Mouse (Mus musculus) heart, embryonic 12.5 days (tissue): ENCODE data around the gene C1ql4. TPM values are rescaled to one million over a fixed set of nuclear protein-coding genes. Genes with fewer than 3 reads are reported as not detected.

Experiments used
- ATAC-seq: fragments of 200-750 bp; cut with Nextera tagmentation; 2 replicates; pipeline ENCODE4 v1.8.0; 2017; ENCODE audit warnings: moderate TSS enrichment, moderate library complexity; ENCODE audit not compliant: insufficient number of reproducible peaks, low FRiP score
- H3K27ac ChIP-seq: fragments of 300-500 bp; sonication (generic); 2 replicates; pipeline ENCODE4 v1.5.1; 2016; ENCODE audit warnings: mild to moderate bottlenecking, moderate library complexity; ENCODE audit not compliant: poor library complexity, severe bottlenecking
- H3K27me3 ChIP-seq: fragments of 300-500 bp; sonication (generic); replicated peaks from 2 replicates; pipeline ENCODE4 v1.6.1; 2016; ENCODE audit warnings: mild to moderate bottlenecking, moderate library complexity
- H3K36me3 ChIP-seq: fragments of 300-500 bp; sonication (generic); 2 replicates; pipeline ENCODE4 v1.6.1; 2016; ENCODE audit warnings: mild to moderate bottlenecking, moderate library complexity
- H3K4me1 ChIP-seq: fragments of 300-500 bp; sonication (generic); replicated peaks from 2 replicates; pipeline ENCODE4 v1.6.1; 2016; ENCODE audit warnings: mild to moderate bottlenecking
- H3K4me2 ChIP-seq: fragments of 300-500 bp; sonication (generic); 2 replicates; pipeline ENCODE4 v1.6.1; 2016; ENCODE audit warnings: mild to moderate bottlenecking, moderate library complexity
- H3K4me3 ChIP-seq: fragments of 300-500 bp; sonication (generic); 2 replicates; pipeline ENCODE4 v1.5.1; 2016; ENCODE audit warnings: mild to moderate bottlenecking
- H3K9ac ChIP-seq: fragments of 300-500 bp; sonication (generic); 2 replicates; pipeline ENCODE4 v1.6.1; 2016; ENCODE audit warnings: mild to moderate bottlenecking, moderate library complexity
- H3K9me3 ChIP-seq: fragments of 300-500 bp; sonication (generic); replicated peaks from 2 replicates; pipeline ENCODE4 v1.6.1; 2016; ENCODE audit warnings: mild to moderate bottlenecking, moderate library complexity
- WGBS: fragments of 180-500 bp; shearing (Covaris S2); methylation state at CpG from one replicate; pipeline ENCODE4 v1.1.7; 2016; 5-methylcytosine and 5-hydroxymethylcytosine counted together
- polyA plus RNA-seq: library from polyadenylated mRNA; unstranded; fragments of >200 nt; fragmentation: Nextera tagmentation; extraction: Ambion mirVana; gene quantifications from 2 replicates; pipeline ENCODE4 v1.2.1, GENCODE M21; 2016

Gene C1ql4
- polyA plus RNA-seq, 1 experiment from 2014 or later: 0.34 TPM

DNA sequence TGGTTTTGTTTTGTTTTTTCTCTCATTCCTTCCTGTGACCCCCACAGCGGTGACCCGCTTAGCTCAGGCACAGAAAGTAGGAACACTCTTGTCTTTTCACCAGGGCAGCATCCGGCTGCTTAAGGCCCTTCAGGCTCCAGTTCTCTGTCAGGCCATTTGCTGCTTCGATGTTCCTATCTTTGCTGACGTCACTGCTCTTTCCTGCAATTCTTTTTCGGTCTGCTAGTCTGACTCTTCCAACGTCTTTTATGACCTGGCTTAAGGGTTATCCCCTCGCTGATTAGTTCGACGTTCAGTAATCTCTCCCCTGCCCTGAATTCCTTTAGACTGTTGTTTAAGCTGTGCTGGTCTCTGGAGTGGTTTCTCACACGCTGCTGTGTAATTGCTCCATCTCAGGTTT is 28.9 kb upstream of the C1ql4 start:
- ATAC-seq: peak; percentile 62
- peak overlapping the region; percentile 48; the same call in 1 of the 2 replicates for H3K9ac ChIP-seq
- no peaks in the 10 kb centered on the region for H3K9me3 ChIP-seq
- H3K4me3 ChIP-seq: no peak overlapping the region
- no peaks in the 10 kb centered on the region for H3K27me3 ChIP-seq
- H3K4me1 ChIP-seq: peaks cover 30% of the 10 kb centered on the region
- peak overlapping the region; percentile 11; the same call in 1 of the 2 replicates for H3K4me2 ChIP-seq
- no peaks in the 10 kb centered on the region for H3K36me3 ChIP-seq
- WGBS: 24% methylated on average over 11 of the region's 11 CpGs
- peak overlapping the region; percentile 81 for H3K27ac ChIP-seq

DNA sequence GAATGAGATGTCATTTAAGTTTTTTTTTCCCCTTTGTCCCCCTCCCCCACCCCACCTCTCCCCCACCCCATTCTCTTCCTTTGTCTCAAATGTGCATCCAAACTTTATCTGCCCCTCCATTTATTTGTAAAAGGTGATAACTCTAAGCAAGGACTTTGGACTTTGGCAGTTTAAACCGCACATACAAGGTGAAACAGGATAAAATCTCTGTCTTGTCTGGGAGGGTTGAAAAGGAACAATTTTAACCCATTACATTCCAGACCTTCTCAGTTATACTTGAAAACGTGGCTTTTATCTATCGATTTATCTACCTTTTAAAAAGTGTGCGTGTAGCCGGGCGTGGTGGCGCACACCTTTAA is 27.4 kb upstream of the C1ql4 start:
- 77% methylated on average over 7 of the region's 7 CpGs for WGBS
- no peak for ATAC-seq
- Histone ChIP-seq H3K4me2 (no peak overlapping the region), H3K4me1 (peaks cover 16% of the 10 kb centered on the region; the same call in 1 of the 2 replicates), H3K4me3 (no peak overlapping the region), H3K36me3 (no peaks in the 10 kb centered on the region), H3K27ac (peak overlapping the region; percentile 35; the same call in 1 of the 2 replicates), H3K9me3 (no peaks in the 10 kb centered on the region), H3K27me3 (no peaks in the 10 kb centered on the region), H3K9ac (no peak overlapping the region)

DNA sequence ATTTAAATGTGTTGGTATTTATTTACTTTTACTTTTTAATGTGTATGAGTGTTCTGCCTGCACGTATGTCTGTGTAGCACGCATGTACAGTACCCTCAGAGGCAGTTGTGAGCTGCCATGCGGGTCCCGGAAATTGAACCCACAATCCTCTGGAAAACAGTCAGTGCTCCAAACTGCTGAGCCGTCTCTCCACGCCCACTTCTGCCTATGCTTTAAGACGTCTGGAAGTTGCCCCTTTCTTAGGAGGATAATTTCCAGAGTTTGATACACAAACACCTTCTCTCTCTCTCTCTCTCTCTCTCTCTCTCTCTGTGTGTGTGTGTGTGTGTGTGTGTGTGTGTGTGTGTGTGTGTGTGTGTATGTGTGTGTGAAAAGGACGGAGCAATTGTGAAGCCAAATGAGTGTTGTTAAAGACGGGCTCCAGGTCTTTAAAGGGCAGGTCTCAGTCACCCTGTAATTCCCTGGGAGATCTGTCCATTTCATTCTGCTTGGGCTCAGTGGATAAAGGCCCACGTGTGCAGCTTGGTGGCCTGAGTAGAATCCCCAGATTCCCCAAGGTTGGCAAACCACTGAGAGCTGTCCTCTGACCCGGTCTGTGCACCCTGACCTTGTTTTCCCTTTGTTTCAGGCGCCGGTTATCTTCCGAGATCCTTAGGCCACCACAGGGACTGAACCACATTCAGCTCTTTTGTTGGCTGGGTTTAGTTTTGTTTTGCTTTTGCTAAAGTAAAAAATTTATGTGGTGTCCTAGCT is 26.9 kb upstream of the C1ql4 start:
- Histone ChIP-seq H3K9me3 (no peaks in the 10 kb centered on the region), H3K36me3 (no peaks in the 10 kb centered on the region), H3K4me2 (no peak overlapping the region), H3K9ac (no peak overlapping the region), H3K4me3 (no peak overlapping the region), H3K27me3 (no peaks in the 10 kb centered on the region), H3K27ac (peak overlapping the region; percentile 35; the same call in 1 of the 2 replicates), H3K4me1 (peaks cover 14% of the 10 kb centered on the region; the same call in 1 of the 2 replicates)
- 55% methylated on average over 14 of the region's 14 CpGs for WGBS
- ATAC-seq: no peak

DNA sequence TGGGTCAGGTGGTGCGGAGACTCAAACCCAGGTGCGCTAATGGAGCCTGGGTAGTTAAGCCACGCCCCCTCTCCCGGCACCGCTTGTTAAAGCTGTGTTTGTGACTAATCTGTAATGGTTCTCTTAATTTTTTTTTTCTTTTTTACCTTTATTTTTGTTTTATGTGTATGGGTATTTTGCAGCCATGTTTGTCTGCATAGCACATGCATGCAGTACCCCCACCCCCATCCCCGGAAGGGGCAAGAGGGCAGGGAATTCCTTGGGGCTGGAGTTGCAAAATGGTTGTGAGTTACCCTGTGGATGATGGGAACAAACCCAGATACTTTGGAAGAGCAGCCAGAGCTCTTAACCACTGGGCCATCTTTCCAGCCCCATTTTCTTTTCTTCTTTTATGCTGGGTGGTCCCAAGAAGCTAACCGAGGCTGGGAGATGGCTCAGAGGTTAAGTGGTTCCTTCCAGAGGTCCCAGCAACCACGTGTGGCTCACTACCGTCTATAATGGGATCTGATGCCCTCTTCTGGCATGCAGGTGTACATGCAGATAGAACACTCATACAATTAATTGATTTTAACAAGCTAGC is 25.9 kb upstream of the C1ql4 start:
- Histone ChIP-seq H3K27ac (no peak overlapping the region), H3K4me2 (peak overlapping the region; percentile 44; the same call in 1 of the 2 replicates), H3K9me3 (no peaks in the 10 kb centered on the region), H3K9ac (no peak overlapping the region), H3K4me1 (peaks cover 14% of the 10 kb centered on the region; the same call in 1 of the 2 replicates), H3K27me3 (no peaks in the 10 kb centered on the region), H3K4me3 (no peak overlapping the region), H3K36me3 (no peaks in the 10 kb centered on the region)
- ATAC-seq: no peak
- WGBS: 10% methylated on average over 9 of the region's 9 CpGs

DNA sequence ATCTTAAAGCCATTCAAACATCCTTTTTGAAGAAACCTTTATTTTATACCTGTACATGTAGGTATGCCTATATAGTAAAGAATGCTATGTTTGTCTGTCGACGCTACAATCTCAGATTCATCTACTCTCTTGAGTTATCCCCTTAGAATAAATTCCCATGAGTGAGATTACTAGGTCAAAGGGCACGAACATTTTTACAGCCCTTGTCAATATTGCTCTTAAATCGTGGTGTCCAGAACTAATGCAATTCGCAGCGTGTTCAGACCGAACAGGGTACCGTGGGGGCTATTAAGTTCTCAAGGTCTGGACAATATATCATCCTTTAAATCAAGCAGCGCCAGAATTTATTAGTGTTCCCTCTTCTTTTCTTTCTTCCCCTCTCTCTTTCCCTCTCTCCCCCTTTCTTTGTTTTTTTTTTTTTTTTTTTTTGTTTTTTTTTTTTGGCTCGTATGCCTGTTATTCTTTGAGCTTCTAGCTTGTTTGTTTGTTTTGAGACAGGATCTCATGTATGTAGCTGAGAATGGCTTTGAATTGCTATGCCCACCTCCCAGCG is 25.3 kb upstream of the C1ql4 start:
- Histone ChIP-seq H3K9me3 (no peaks in the 10 kb centered on the region), H3K4me1 (peaks cover 14% of the 10 kb centered on the region; the same call in 1 of the 2 replicates), H3K27ac (no peak overlapping the region), H3K4me3 (no peak overlapping the region), H3K36me3 (no peaks in the 10 kb centered on the region), H3K4me2 (peak overlapping the region; percentile 44; the same call in 1 of the 2 replicates), H3K9ac (no peak overlapping the region), H3K27me3 (no peaks in the 10 kb centered on the region)
- WGBS: 67% methylated on average over 11 of the region's 11 CpGs
- no peak for ATAC-seq

DNA sequence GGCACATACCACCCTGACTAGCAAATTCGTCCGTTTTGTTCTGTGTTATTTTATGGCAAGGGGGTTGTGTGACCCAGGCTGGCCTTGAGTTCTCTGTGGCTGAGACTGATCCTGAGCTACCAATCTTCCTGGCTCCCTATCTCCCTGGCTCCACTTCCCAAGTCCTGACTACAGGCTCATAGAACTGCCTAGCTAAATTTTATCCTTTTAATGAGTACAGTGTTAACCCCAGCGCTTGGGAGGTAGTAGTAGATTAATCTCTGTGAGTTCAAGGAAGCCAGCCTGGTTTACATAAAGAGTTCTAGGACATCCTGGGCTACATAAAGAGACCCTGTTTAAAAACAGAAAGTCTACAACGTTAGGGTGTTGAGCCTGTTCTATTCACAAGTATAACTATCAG is 24.2 kb upstream of the C1ql4 start:
- no peaks in the 10 kb centered on the region for H3K27me3 ChIP-seq
- H3K36me3 ChIP-seq: no peaks in the 10 kb centered on the region
- peak overlapping the region; percentile 17 for H3K27ac ChIP-seq
- no peak overlapping the region for H3K9ac ChIP-seq
- H3K9me3 ChIP-seq: no peaks in the 10 kb centered on the region
- WGBS: 52% methylated on average over 4 of the region's 4 CpGs
- no peak overlapping the region for H3K4me2 ChIP-seq
- H3K4me3 ChIP-seq: no peak overlapping the region
- H3K4me1 ChIP-seq: peaks cover 12% of the 10 kb centered on the region; the same call in 1 of the 2 replicates
- no peak for ATAC-seq

DNA sequence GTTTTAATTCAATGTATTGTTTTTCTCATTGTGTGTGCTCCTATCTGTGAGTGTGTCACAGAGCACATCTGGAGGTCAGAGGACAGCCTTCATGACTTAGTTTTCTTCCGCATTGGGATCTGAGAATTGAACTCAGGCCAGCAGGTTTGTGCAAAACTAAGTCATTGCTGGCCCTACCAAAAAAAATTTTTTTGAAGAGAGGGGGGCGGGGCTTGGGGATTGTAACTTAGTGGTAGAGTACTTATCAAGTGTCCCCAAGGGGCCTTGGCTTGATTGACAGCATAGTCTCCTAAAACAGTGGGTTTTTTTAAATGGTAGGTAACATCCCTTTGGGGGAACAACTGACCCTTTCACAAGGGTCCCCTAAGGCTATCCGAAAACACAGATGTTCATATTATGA is 23.5 kb upstream of the C1ql4 start:
- Histone ChIP-seq H3K4me1 (0 out of 2 replicates have a peak, but pooled peaks cover 6% of the 10 kb centered on the region), H3K27me3 (no peaks in the 10 kb centered on the region), H3K27ac (no peak overlapping the region), H3K9me3 (no peaks in the 10 kb centered on the region), H3K9ac (no peak overlapping the region), H3K4me3 (no peak overlapping the region), H3K4me2 (no peak overlapping the region), H3K36me3 (no peaks in the 10 kb centered on the region)
- no peak for ATAC-seq
- WGBS: 81% methylated on average over 3 of the region's 3 CpGs

DNA sequence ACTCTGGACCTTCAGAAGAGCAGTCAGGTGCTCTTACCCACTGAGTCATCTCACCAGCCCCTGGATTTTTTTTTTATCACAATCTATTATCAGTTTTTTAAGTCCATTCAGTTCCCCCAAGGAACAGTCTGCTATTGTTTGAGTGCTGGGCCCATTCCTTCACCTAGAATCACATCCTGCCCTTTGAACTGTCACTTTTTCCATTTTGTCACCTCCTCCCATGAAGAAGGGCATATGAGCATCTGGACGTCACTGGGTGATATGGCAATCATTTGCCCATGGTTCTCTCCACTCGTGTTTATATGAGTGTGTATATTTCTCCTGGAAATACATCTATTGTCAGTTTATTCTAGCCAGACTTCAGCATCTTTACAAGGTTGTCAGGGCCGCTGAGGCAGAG is 20.2 kb upstream of the C1ql4 start:
- no peak for ATAC-seq
- Histone ChIP-seq H3K4me2 (no peak overlapping the region), H3K9ac (no peak overlapping the region), H3K27me3 (no peaks in the 10 kb centered on the region), H3K4me3 (no peak overlapping the region), H3K4me1 (no peaks in the 10 kb centered on the region), H3K27ac (no peak overlapping the region), H3K36me3 (no peaks in the 10 kb centered on the region), H3K9me3 (no peaks in the 10 kb centered on the region)
- 62% methylated on average over 3 of the region's 3 CpGs for WGBS

DNA sequence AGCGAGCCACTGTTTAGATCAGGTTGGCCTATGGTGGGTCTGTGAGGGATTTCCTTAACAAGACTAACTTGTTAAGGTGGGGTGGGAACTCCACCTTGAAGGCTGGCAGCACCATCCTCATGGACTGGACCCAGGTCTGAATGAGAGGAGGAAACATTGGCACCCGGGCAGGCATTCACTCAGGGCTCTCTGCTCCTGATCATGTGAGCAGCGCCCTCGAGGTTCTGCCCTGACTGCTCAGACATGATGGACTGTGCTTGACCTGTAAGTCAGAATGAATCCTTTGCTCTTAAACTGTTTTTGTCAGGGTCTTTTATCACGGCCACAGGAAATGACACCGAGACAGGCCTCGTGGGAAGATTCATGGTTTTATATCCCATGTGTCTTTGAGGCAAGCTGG is 17.6 kb upstream of the C1ql4 start:
- Histone ChIP-seq H3K4me3 (no peak overlapping the region), H3K9me3 (no peaks in the 10 kb centered on the region), H3K36me3 (no peaks in the 10 kb centered on the region), H3K27ac (no peak overlapping the region), H3K4me1 (no peaks in the 10 kb centered on the region), H3K9ac (no peak overlapping the region), H3K27me3 (0 out of 2 replicates have a peak, but pooled peaks cover under 1% of the 10 kb centered on the region), H3K4me2 (no peak overlapping the region)
- 54% methylated on average over 7 of the region's 7 CpGs for WGBS
- no peak for ATAC-seq

DNA sequence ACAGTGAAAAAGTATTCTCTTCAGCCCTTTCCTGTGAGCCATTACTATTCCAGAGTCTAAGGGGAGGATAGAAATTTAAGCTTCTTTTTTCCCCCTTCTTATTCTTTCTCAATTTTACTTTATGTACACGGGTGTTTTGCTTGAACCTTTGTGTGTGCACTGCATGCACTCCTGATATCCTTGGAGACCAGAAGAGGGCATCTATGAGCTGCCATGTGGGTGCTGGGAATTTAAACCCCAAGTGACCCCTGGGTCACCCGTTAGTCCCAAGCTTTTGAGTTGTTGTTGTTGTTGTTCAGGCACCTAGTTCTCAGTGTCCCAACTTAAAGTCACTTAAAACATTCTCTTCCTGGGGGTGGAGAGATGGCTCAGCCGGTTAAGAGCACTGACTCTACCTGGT is 12.4 kb upstream of the C1ql4 start:
- ATAC-seq: no peak
- no peak overlapping the region for H3K27ac ChIP-seq
- H3K27me3 ChIP-seq: peaks cover 48% of the 10 kb centered on the region
- H3K4me2 ChIP-seq: no peak overlapping the region
- H3K4me1 ChIP-seq: peaks cover 35% of the 10 kb centered on the region
- WGBS: 60% methylated on average over 3 of the region's 3 CpGs
- H3K9ac ChIP-seq: no peak overlapping the region
- H3K4me3 ChIP-seq: no peak overlapping the region
- no peaks in the 10 kb centered on the region for H3K36me3 ChIP-seq
- no peaks in the 10 kb centered on the region for H3K9me3 ChIP-seq

DNA sequence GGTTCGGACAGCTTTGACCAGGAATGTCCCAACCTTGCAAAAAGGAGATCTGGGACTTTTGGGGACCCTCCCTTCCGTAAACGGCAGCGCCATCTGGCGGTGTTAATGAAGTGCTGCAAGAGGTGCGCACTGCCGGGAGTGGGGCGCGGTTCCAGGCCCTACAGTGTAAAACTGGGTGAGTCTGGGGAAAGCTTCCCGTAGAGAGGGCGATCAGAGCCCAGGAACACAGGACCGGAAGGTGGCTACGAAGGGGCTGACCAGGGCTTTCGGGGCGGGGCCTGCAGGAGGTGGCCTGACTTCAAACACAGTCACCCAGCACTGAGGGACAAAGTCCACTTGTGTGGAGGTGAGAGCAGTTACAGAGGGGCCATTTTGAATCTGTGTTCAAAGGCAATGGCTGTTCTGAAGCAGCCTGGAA is 11.5 kb upstream of the C1ql4 start:
- peaks cover 41% of the 10 kb centered on the region for H3K4me1 ChIP-seq

More for the DNA sequence above, 11.5 kb upstream of the C1ql4 start:
- Histone ChIP-seq H3K4me2 (peak overlapping the region; percentile 73), H3K9ac (no peak overlapping the region), H3K4me3 (peak overlapping the region; percentile 48), H3K27me3 (peaks cover 54% of the 10 kb centered on the region), H3K36me3 (no peaks in the 10 kb centered on the region), H3K27ac (no peak overlapping the region), H3K9me3 (no peaks in the 10 kb centered on the region)
- ATAC-seq: no peak
- 3% methylated on average over 15 of the region's 15 CpGs for WGBS
